Mouse (Mus musculus) megakaryocyte, embryonic 14.5 days (primary cell): ENCODE measurements around the gene Dusp10. TPM values are rescaled to one million over a fixed set of nuclear protein-coding genes. Genes with fewer than 3 reads are reported as not detected.

Experiments
- H3K27me3 ChIP-seq: replicated peaks from 2 replicates; pipeline ENCODE3; 2012; ENCODE audit warnings: inconsistent platforms
- H3K36me3 ChIP-seq: replicated peaks from 2 replicates; pipeline ENCODE3; 2012; ENCODE audit warnings: low read length, inconsistent platforms, mixed read lengths
- H3K4me1 ChIP-seq: 2 replicates; pipeline ENCODE4 v1.6.1; 2012; ENCODE audit warnings: inconsistent platforms
- H3K4me3 ChIP-seq: replicated peaks from 2 replicates; pipeline ENCODE3; 2012; ENCODE audit warnings: moderate library complexity, mild to moderate bottlenecking, inconsistent platforms
- H3K9me3 ChIP-seq: 2 replicates; pipeline ENCODE4 v1.6.1; 2012; ENCODE audit warnings: inconsistent platforms
- FLI1 ChIP-seq: IDR thresholded peaks from 2 replicates; pipeline ENCODE4 v1.6.1; 2012; ENCODE audit warnings: low read length, inconsistent platforms, mixed read lengths
- GATA1 ChIP-seq: IDR thresholded peaks from 3 replicates; pipeline ENCODE4 v1.6.1; 2012; ENCODE audit warnings: mixed read lengths, low read length, inconsistent platforms, borderline replicate concordance
- polyA plus RNA-seq: library from polyadenylated mRNA; stranded (reverse); fragments of >175 nt; gene quantifications from 2 replicates; pipeline ENCODE4 v1.2.3, GENCODE M21; 2012; ENCODE audit warnings: low replicate concordance; ENCODE audit not compliant: insufficient read depth

The Dusp10 gene
- polyA plus RNA-seq, 1 experiment = 14.8 TPM

DNA sequence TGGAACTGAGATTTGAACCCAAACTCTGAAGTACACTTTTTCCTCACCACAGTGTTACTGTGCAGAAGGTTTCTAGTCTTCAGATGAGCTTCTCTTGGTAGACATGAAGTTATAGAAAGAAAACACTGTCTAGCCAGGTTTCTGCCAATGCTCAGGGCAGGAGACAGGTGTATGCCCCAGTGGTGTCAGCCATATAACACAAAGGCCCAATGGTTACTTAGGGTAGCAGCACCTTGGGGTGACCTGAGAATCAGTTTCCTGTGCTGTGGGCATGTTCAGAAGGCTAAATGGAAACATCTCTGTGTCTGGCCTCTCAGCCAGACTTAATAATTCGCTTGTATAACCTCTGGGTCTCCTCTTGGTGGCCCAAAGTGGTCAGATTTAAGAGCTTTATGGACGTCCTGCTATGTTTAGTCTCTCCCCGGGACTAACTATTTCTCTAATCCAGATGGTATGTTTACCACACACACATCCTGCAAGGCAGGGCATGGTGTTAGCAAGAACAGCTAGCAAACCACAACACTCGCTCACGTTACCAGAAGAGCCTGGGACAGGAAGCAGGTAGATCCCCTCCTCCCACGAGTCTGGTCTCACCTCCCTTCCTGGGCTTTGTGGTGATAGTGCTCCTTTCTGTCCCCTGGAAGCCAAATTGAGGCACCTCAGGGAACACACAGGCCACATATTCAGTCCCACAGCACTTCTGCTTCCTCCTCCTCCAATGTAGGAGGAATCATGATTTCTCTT is 7.6 kb upstream of the Dusp10 start:
- peaks cover 26% of the 10 kb centered on the region for H3K4me1 ChIP-seq
- no peaks in the 10 kb centered on the region for H3K27me3 ChIP-seq
- H3K9me3 ChIP-seq = peaks cover 7% of the 10 kb centered on the region; the same call in 1 of the 2 replicates
- TF ChIP-seq FLI1 = no peak
- TF ChIP-seq GATA1 = no peak
- H3K4me3 ChIP-seq = no peak overlapping the region
- H3K36me3 ChIP-seq = no peaks in the 10 kb centered on the region

DNA sequence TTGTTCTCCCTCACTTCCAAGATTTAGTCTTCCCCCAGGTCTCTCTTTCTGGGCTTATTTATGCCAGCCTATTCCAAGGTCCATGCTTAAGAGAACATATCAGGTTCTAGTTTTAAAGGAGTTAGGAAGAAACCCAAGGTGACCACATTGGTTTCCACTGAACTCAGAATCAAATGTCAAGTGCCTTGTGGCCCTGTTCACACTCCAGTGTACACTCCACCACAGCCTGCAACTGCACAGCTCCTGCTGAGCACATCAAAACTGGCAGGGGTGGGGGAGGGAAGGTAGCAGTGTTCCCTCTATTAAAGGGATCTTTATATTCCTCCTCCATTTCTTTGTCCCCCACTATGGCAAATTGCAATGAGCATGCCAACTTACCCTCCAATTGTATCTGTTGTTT is 7.0 kb upstream of the Dusp10 start:
- Histone ChIP-seq H3K9me3 (peaks cover 3% of the 10 kb centered on the region; the same call in 1 of the 2 replicates), H3K4me1 (peaks cover 26% of the 10 kb centered on the region), H3K36me3 (no peaks in the 10 kb centered on the region), H3K4me3 (no peak overlapping the region), H3K27me3 (peaks cover 3% of the 10 kb centered on the region)
- TF ChIP-seq FLI1 (no peak), GATA1 (no peak)

- H3K4me1 ChIP-seq = peaks cover 40% of the 10 kb centered on the region
- no peaks in the 10 kb centered on the region for H3K9me3 ChIP-seq
- H3K36me3 ChIP-seq = no peaks in the 10 kb centered on the region
- peaks cover 3% of the 10 kb centered on the region for H3K27me3 ChIP-seq
- no peak overlapping the region for H3K4me3 ChIP-seq
- no peak for TF ChIP-seq FLI1
Observed at GRCm38 (mm10) chr1:184011311-184011710, 1.8 kb upstream of the Dusp10 start.

DNA sequence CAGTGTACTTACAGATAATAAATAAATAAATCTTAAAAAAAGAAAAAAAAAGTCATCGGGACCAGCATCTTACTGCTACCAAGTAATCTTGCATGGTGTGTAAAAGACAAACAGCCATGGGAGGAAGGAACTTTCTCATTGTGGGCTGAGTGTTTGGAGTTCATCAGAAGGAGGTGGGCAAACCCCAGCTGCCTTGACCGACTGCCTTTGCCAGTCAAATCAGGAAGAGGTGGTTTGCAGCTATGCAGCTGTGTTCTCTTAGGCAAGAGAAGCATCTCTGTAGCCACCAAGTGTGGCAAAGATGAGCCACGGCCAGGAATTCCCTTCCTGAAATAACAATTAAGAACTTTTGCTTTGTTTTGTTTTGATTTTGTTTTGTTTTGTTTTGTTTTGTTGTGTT is 989 bp downstream of the Dusp10 start:
- H3K9me3 ChIP-seq = no peaks in the 10 kb centered on the region
- H3K4me3 ChIP-seq = no peak overlapping the region
- peaks cover 3% of the 10 kb centered on the region for H3K27me3 ChIP-seq
- no peaks in the 10 kb centered on the region for H3K36me3 ChIP-seq
- no peak for TF ChIP-seq FLI1
- peaks cover 34% of the 10 kb centered on the region for H3K4me1 ChIP-seq

DNA sequence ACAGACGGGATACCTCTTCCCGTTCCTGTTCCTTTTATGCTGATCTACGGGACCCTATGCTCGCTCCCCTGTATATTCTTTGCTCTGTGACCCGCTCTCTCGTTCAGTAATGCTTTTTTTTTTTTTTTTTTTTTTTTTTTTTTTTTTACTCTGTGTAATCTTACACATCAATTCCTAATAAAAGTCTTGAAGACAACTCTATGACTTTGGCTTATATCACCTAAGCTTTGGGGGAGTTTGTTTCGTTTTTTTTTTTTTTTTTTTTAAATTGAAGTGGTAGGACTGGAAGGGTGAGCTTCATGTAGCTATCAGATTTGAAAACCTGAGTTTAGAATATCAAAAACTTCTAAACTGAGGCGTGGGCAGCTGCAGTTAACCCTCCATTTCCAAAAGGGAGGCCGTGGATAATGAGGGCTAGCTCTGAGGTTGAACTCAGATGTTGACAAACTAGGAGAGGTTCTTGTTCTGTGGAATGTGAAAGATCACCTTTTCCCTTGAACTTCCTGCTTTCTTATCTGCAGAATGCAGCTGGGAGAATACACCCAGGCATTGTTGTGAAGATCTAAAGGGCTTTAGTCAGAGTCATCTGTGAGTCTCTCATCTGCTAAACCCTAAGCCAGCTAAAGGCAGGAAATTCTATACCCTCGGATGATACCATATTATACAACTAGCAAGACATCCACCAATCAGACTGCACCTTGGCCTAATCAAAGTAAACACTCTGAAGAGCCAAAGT is 3.1 kb downstream of the Dusp10 start:
- H3K4me3 ChIP-seq = no peak overlapping the region
- TF ChIP-seq FLI1 = no peak
- no peak for TF ChIP-seq GATA1
- no peaks in the 10 kb centered on the region for H3K36me3 ChIP-seq
- peaks cover 2% of the 10 kb centered on the region for H3K27me3 ChIP-seq
- H3K4me1 ChIP-seq = peaks cover 39% of the 10 kb centered on the region
- H3K9me3 ChIP-seq = no peaks in the 10 kb centered on the region

GRCm38 (mm10) chr1:184017606-184018005 is 4.5 kb downstream of the Dusp10 start:
- Histone ChIP-seq H3K9me3 (no peaks in the 10 kb centered on the region), H3K36me3 (no peaks in the 10 kb centered on the region), H3K4me1 (peaks cover 39% of the 10 kb centered on the region), H3K27me3 (peaks cover 2% of the 10 kb centered on the region), H3K4me3 (no peak overlapping the region)
- no peak for TF ChIP-seq GATA1
- TF ChIP-seq FLI1 = no peak

- H3K4me1 ChIP-seq = peaks cover 27% of the 10 kb centered on the region
- TF ChIP-seq GATA1 = no peak
- no peaks in the 10 kb centered on the region for H3K9me3 ChIP-seq
- peaks cover 4% of the 10 kb centered on the region for H3K27me3 ChIP-seq
- no peak overlapping the region for H3K4me3 ChIP-seq
- no peaks in the 10 kb centered on the region for H3K36me3 ChIP-seq
Observed at GRCm38 (mm10) chr1:184019042-184019721, 6.1 kb downstream of the Dusp10 start.

GRCm38 (mm10) chr1:184019722-184020107 is 6.6 kb downstream of the Dusp10 start:
- peaks cover 22% of the 10 kb centered on the region for H3K4me1 ChIP-seq

DNA sequence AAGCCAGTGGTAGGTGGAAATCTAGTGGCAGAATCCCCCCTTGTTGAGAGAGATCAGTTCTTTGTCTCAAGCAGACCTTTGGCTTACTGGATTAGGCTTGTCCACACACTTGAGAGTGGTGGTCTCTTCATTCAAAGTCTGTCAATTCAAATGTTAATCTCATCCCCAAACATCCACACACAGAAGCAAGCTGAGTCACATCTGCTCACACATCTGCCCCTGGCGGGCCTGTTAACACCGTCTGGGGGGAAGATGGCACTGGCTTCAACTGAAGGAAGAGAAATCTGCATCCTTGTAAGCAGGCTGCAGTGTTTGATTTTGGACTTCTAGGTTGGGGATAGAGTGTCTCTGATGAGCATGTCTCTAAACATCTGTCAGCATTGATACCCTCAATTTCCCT is 10.9 kb downstream of the Dusp10 start:
- Histone ChIP-seq H3K9me3 (no peaks in the 10 kb centered on the region), H3K4me1 (peaks cover 23% of the 10 kb centered on the region), H3K27me3 (peaks cover 7% of the 10 kb centered on the region), H3K36me3 (no peaks in the 10 kb centered on the region), H3K4me3 (no peak overlapping the region)
- TF ChIP-seq GATA1 = no peak
- no peak for TF ChIP-seq FLI1

More at GRCm38 (mm10) chr1:184019722-184020107, 6.6 kb downstream of the Dusp10 start:
- H3K36me3 ChIP-seq = no peaks in the 10 kb centered on the region
- H3K4me3 ChIP-seq = no peak overlapping the region
- H3K9me3 ChIP-seq = no peaks in the 10 kb centered on the region
- peaks cover 7% of the 10 kb centered on the region for H3K27me3 ChIP-seq
- TF ChIP-seq GATA1 (no peak), FLI1 (no peak)

GRCm38 (mm10) chr1:184024631-184025030 is 11.5 kb downstream of the Dusp10 start:
- Histone ChIP-seq H3K27me3 (peaks cover 6% of the 10 kb centered on the region), H3K4me1 (peaks cover 22% of the 10 kb centered on the region), H3K36me3 (no peaks in the 10 kb centered on the region), H3K9me3 (no peaks in the 10 kb centered on the region), H3K4me3 (no peak overlapping the region)
- TF ChIP-seq FLI1 (no peak), GATA1 (no peak)
